Mouse (Mus musculus) embryonic facial prominence, embryonic 15.5 days (tissue): ENCODE measurements around the gene Mbtd1. TPM values are rescaled to one million over a fixed set of nuclear protein-coding genes. Genes with fewer than 3 reads are reported as not detected.

Experiments
- ATAC-seq: fragments of 200-750 bp; cut with Nextera tagmentation; 2 replicates; pipeline ENCODE4 v1.8.0; 2017; ENCODE audit warnings: low read depth, moderate TSS enrichment; ENCODE audit not compliant: insufficient number of reproducible peaks, low FRiP score, low TSS enrichment
- H3K27ac ChIP-seq: fragments of 300-500 bp; sonication (generic); replicated peaks from 2 replicates; pipeline ENCODE4 v1.5.1; 2015; ENCODE audit warnings: mild to moderate bottlenecking, inconsistent platforms
- H3K27me3 ChIP-seq: fragments of 300-500 bp; sonication (generic); 2 replicates; pipeline ENCODE4 v1.6.1; 2015; ENCODE audit warnings: inconsistent platforms
- H3K36me3 ChIP-seq: fragments of 300-500 bp; sonication (generic); 2 replicates; pipeline ENCODE4 v1.6.1; 2015; ENCODE audit warnings: mild to moderate bottlenecking, inconsistent platforms
- H3K4me1 ChIP-seq: fragments of 300-500 bp; sonication (generic); 2 replicates; pipeline ENCODE4 v1.6.1; 2015; ENCODE audit warnings: inconsistent platforms
- H3K4me2 ChIP-seq: fragments of 300-500 bp; sonication (generic); replicated peaks from 2 replicates; pipeline ENCODE4 v1.6.1; 2015; ENCODE audit warnings: mild to moderate bottlenecking, inconsistent platforms
- H3K4me3 ChIP-seq: fragments of 300-500 bp; sonication (generic); replicated peaks from 2 replicates; pipeline ENCODE4 v1.5.1; 2015; ENCODE audit warnings: mild to moderate bottlenecking, inconsistent platforms
- H3K9ac ChIP-seq: fragments of 300-500 bp; sonication (generic); 2 replicates; pipeline ENCODE4 v1.6.1; 2015; ENCODE audit warnings: inconsistent platforms
- H3K9me3 ChIP-seq: fragments of 300-500 bp; sonication (generic); replicated peaks from 2 replicates; pipeline ENCODE4 v1.6.1; 2016; ENCODE audit warnings: inconsistent platforms
- WGBS: fragments of 180-500 bp; shearing (Covaris S2); methylation state at CpG from one replicate; pipeline ENCODE4 v1.1.7; 2015; 5-methylcytosine and 5-hydroxymethylcytosine counted together
- polyA plus RNA-seq: library from polyadenylated mRNA; unstranded; fragments of >200 nt; fragmentation: Nextera tagmentation; extraction: Ambion mirVana; gene quantifications from 2 replicates; pipeline ENCODE4 v1.2.1, GENCODE M21; 2015

The Mbtd1 gene
- 26.5 and 27.8 TPM in 2 replicates for polyA plus RNA-seq

GRCm38 (mm10) chr11:93885572-93886410 is at the start of gene Mbtd1, which contains the start of gene Utp18:
TSS of gene Mbtd1 (plus strand) at chr11:93885852.
TSS of gene Utp18 (minus strand) at chr11:93885766.
- ATAC-seq = peak; percentile 97
- H3K9ac ChIP-seq = peak within 1 kb of the TSS; percentile 96
- peaks cover 3% of the 10 kb centered on the region; the same call in 1 of the 2 replicates for H3K36me3 ChIP-seq
- peak within 1 kb of the TSS; percentile 100 for H3K4me3 ChIP-seq
- H3K27ac ChIP-seq = peak within 1 kb of the TSS; percentile 97
- peaks cover 30% of the 10 kb centered on the region for H3K4me1 ChIP-seq
- no peaks in the 10 kb centered on the region for H3K27me3 ChIP-seq
- WGBS = under 1% methylated on average over 78 of the region's 83 CpGs
- peak within 1 kb of the TSS; percentile 80 for H3K4me2 ChIP-seq
- H3K9me3 ChIP-seq = no peaks in the 10 kb centered on the region

DNA sequence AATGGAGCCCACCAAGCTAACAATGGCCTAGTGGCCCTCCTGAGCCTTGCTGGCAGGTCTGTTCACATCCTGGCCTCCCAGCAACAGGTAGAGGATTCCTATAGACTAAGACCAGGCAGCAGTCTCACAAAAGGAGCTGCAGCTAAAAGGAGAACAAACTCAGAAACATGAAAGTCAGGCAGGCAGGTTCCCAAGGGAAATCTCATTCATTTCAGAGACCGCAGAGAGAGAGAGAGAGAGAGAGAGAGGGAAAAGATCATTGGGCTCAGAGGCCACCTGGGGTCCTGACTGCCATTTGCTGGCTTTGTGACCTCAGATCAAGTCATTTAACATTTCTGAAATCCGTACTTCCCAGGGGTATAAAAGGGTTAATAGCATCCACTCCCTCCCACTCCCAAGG is 38.3 kb upstream of the Mbtd1 start:
- no peaks in the 10 kb centered on the region for H3K36me3 ChIP-seq
- 32% methylated on average over 2 of the region's 2 CpGs for WGBS
- no peak overlapping the region for H3K9ac ChIP-seq
- no peak overlapping the region for H3K4me3 ChIP-seq
- H3K9me3 ChIP-seq = no peaks in the 10 kb centered on the region
- no peak overlapping the region for H3K4me2 ChIP-seq
- H3K27me3 ChIP-seq = no peaks in the 10 kb centered on the region
- no peaks in the 10 kb centered on the region for H3K4me1 ChIP-seq
- no peak overlapping the region for H3K27ac ChIP-seq
- no peak for ATAC-seq

GRCm38 (mm10) chr11:93852546-93852945 is 33.1 kb upstream of the Mbtd1 start:
- H3K27me3 ChIP-seq = no peaks in the 10 kb centered on the region
- H3K4me1 ChIP-seq = no peaks in the 10 kb centered on the region
- 71% methylated on average over 3 of the region's 3 CpGs for WGBS
- no peak overlapping the region for H3K9ac ChIP-seq
- H3K9me3 ChIP-seq = no peaks in the 10 kb centered on the region
- no peak for ATAC-seq
- no peak overlapping the region for H3K4me3 ChIP-seq
- H3K4me2 ChIP-seq = no peak overlapping the region
- H3K27ac ChIP-seq = no peak overlapping the region
- H3K36me3 ChIP-seq = no peaks in the 10 kb centered on the region

- no peak overlapping the region for H3K4me3 ChIP-seq
- no peak overlapping the region for H3K9ac ChIP-seq
- no peak for ATAC-seq
- no peaks in the 10 kb centered on the region for H3K9me3 ChIP-seq
- H3K4me2 ChIP-seq = no peak overlapping the region
- peaks cover 12% of the 10 kb centered on the region for H3K36me3 ChIP-seq
- H3K4me1 ChIP-seq = no peaks in the 10 kb centered on the region
- H3K27ac ChIP-seq = no peak overlapping the region
- H3K27me3 ChIP-seq = no peaks in the 10 kb centered on the region
- WGBS = 4% methylated on average over 6 of the region's 6 CpGs
Measured at GRCm38 (mm10) chr11:93856284-93856955, 29.2 kb upstream of the Mbtd1 start.

DNA sequence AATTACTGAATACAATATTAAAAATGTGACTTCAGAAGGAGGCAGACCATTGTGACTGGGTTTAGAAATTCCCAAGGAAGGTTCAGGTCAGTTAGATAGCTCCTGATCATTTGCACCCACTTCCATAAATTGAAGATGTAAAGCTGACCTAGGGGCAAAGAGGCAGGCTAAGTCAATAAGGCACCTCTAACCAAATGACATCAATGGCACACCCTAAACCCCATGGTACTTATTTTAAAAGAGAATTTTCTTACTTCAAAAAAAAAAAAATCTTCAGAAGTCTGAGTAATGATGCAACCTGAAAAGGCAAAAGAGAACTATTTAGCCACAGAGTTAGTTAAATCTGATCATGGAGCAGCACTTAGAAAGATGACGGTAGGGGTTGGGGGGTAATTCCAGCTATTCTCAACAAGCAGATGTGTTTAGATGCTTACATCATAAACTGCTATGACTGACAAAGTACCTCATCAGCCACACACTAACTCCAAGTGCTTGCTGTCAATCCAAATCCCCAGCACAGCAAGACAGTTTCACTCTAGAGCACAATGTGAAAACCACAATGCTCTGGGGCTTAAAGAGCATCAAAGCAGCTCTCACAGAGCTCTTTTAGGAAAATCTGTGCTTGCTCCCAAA is 25.0 kb upstream of the Mbtd1 start:
- no peaks in the 10 kb centered on the region for H3K9me3 ChIP-seq
- H3K4me1 ChIP-seq = no peaks in the 10 kb centered on the region
- WGBS = 69% methylated on average over 1 of the region's 1 CpGs
- no peak overlapping the region for H3K4me3 ChIP-seq
- no peak for ATAC-seq
- H3K36me3 ChIP-seq = peaks cover 24% of the 10 kb centered on the region
- no peak overlapping the region for H3K4me2 ChIP-seq
- no peaks in the 10 kb centered on the region for H3K27me3 ChIP-seq
- no peak overlapping the region for H3K27ac ChIP-seq
- no peak overlapping the region for H3K9ac ChIP-seq

DNA sequence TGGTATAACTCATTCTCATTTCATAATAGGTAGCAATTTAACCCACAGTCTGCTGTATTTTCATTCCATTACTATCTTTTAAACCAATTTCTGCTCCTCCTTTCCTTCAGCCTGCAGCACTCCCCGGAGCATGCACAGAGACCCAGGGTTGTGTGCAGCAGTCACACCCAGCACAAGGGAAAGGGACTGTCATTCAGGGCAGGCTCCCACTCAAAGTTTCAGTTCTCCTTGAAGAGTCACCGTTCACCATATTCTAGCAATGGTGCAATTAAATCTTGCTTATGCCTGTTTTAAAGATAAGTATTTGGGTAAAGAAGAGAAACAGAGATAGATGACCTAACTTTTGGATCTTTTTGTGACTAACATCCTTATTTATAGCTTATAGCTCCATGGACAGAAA is 24.5 kb upstream of the Mbtd1 start:
- ATAC-seq = no peak
- no peak overlapping the region for H3K9ac ChIP-seq
- peaks cover 28% of the 10 kb centered on the region for H3K36me3 ChIP-seq
- H3K4me3 ChIP-seq = no peak overlapping the region
- no peak overlapping the region for H3K27ac ChIP-seq
- WGBS = 84% methylated on average over 2 of the region's 2 CpGs
- no peaks in the 10 kb centered on the region for H3K9me3 ChIP-seq
- H3K4me1 ChIP-seq = no peaks in the 10 kb centered on the region
- H3K4me2 ChIP-seq = no peak overlapping the region
- no peaks in the 10 kb centered on the region for H3K27me3 ChIP-seq

DNA sequence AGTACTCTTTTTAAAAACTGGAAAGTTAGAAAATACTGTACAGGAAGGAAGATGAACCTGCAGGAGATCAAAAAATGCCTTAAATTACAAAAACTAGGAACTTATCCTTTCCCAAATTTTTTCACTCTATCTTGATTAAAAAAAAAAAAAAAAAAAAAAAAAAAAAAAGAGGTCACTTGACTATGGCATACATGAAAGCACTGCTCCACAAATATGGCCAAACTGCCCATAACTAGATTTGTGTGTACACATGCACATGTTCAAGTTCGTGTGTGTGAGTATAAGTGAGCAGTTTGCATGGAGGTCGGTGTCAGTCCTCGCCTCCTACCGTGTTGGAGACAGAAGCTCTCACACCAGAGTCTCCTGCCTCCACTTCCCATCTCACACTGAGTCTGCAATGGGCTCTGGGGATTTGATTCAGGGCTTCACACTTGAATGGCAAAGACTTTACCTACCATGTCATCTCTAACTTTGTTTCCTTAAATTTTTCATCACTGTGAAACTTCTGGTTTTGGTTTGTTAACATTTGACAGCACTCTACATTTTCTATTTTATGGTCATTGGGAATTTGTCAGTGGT is 23.5 kb upstream of the Mbtd1 start:
- no peak overlapping the region for H3K9ac ChIP-seq
- H3K4me1 ChIP-seq = no peaks in the 10 kb centered on the region
- no peaks in the 10 kb centered on the region for H3K9me3 ChIP-seq
- no peak for ATAC-seq
- no peak overlapping the region for H3K4me3 ChIP-seq
- no peak overlapping the region for H3K4me2 ChIP-seq
- H3K36me3 ChIP-seq = peaks cover 37% of the 10 kb centered on the region
- no peaks in the 10 kb centered on the region for H3K27me3 ChIP-seq
- WGBS = 94% methylated on average over 4 of the region's 4 CpGs
- H3K27ac ChIP-seq = no peak overlapping the region

DNA sequence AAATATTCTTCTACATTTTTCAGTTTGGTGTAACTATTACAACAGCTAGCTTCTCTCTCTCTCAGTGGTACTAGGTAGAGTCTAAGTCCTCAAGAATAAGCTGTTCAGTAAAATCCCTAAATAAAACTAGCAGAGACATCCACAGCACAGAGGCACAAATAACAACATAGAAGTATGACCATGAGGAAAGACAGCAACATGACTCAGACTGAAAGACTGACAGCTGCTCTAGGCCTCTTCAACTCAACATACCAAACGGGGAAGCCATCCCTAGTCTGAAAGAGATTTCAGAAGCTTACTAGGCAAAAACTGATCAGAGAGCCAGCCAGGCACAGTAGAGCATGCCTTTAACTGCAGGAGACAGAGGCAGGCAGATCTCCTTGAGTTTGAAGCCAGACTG is 23.0 kb upstream of the Mbtd1 start:
- Histone ChIP-seq H3K4me2 (no peak overlapping the region), H3K36me3 (peaks cover 41% of the 10 kb centered on the region)
- ATAC-seq = no peak

GRCm38 (mm10) chr11:93884068-93884467 is 1.6 kb upstream of the Mbtd1 start:
- no peaks in the 10 kb centered on the region for H3K9me3 ChIP-seq
- H3K27me3 ChIP-seq = no peaks in the 10 kb centered on the region
- no peak overlapping the region for H3K27ac ChIP-seq
- peaks cover 30% of the 10 kb centered on the region for H3K4me1 ChIP-seq
- peak overlapping the region; percentile 100 for H3K4me3 ChIP-seq
- peaks cover 12% of the 10 kb centered on the region for H3K36me3 ChIP-seq
- no peak for ATAC-seq
- H3K4me2 ChIP-seq = peak overlapping the region; percentile 80
- WGBS = 69% methylated on average over 4 of the region's 4 CpGs
- no peak overlapping the region for H3K9ac ChIP-seq

More for the DNA sequence above, 23.0 kb upstream of the Mbtd1 start:
- Histone ChIP-seq H3K27me3 (no peaks in the 10 kb centered on the region), H3K9me3 (no peaks in the 10 kb centered on the region), H3K4me1 (no peaks in the 10 kb centered on the region), H3K4me3 (no peak overlapping the region), H3K9ac (no peak overlapping the region), H3K27ac (no peak overlapping the region)
- 87% methylated on average over 1 of the region's 1 CpGs for WGBS

DNA sequence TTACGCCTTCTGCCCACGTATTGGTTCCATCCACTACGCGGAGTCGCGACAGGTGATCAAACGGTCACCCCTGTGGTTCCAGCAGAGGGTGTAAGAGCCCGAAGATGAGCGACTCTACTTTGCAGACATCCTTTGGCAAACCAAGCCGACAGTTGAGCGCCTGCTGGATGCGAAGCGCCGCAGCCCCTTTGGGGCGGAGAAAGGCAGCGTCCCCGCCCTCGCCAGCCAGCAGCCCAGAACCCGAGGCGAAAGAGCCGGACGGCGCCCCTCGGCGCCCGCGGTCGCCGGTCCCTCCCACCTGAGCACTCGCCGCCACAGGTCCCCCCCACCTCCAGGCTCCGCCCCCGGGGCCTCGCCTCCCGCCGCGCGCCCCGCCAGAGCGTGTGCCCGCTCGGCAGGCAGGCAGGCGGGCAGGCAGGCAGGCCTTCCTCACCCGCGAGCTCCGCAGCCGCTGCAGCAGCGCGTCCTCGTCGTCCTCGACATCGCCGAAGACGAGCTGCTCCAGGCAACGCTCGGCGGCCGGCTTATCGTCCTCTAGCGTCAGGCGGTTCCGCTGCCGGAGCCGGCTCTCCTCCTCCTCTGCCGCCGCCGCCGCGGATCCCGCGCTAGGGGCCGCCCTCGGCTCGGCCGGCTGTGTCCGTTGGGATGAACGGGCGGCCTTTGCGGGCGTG is 616 bp upstream of the Mbtd1 start:
- ATAC-seq = peak; percentile 66
- Histone ChIP-seq H3K27me3 (no peaks in the 10 kb centered on the region), H3K4me2 (peak overlapping the region; percentile 80), H3K36me3 (peaks cover 9% of the 10 kb centered on the region), H3K9ac (peak overlapping the region; percentile 96), H3K27ac (peak overlapping the region; percentile 97), H3K4me1 (peaks cover 30% of the 10 kb centered on the region), H3K9me3 (no peaks in the 10 kb centered on the region), H3K4me3 (peak overlapping the region; percentile 100)
- under 1% methylated on average over 73 of the region's 81 CpGs for WGBS
